Mouse (Mus musculus) erythroblast, embryonic 14.5 days (primary cell): ENCODE measurements around the gene Actl11.

ENCODE experiments used
- GATA1 ChIP-seq: IDR thresholded peaks from 2 replicates; pipeline ENCODE4 v1.6.1; 2012; ENCODE audit warnings: low read length, inconsistent platforms, mixed read lengths
- TAL1 ChIP-seq: IDR thresholded peaks from 3 replicates; pipeline ENCODE4 v1.6.1; 2012; ENCODE audit warnings: low read length, inconsistent platforms, mixed read lengths

DNA sequence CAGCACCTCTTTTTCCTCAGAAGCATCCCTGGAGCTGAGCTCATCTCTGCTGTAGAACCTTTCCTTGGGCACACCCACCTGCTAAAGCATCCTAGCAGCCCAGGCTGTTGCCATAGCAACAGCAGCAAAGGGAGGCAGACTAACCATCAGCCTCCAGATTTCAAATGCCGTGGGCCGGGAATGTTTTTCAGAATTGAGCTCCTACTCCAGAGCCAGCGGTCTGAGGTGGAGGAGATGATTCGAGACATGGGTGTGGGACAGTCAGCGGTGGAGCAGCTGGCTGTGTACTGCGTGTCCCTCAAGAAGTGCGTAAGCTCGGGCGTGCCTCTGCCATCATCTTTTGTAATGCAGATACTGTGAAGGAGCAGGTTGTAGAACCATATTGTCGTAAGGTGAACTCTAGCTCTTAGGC, 33.1 kb downstream of the Actl11 start:
- TF ChIP-seq TAL1 (no peak), GATA1 (no peak)
